Comparison of ENCODE assay signal across 23 mouse cellular contexts in genomic region chr9:57392892-57393291, GRCm38 (mm10). TPM values are rescaled to one million over a fixed set of nuclear protein-coding genes. Genes with fewer than 3 reads are reported as not detected.
DNase-seq lines count a peak whose midpoint lies in the region; ATAC-seq and TF ChIP-seq lines count a peak whose summit lies in the region.
"Had no signal": no experiment of that assay in that cellular context is flagged by ENCODE, and none has a peak within 500 bp of the region (broad histone marks: within the 10 kb centered on the region; RNA-seq: fewer than 3 reads in every experiment).

No protein-coding gene starts in this region.

- no peak overlapping the region for H3K4me2 ChIP-seq in lung, embryonic 14.5 days
- H3K4me2 ChIP-seq: embryonic facial prominence, embryonic 13.5 days; forebrain, embryonic 12.5 days; forebrain, embryonic 15.5 days; heart, embryonic 11.5 days; hindbrain, embryonic 12.5 days; hindbrain, embryonic 15.5 days had no signal

- H3K9me3 ChIP-seq in lung, embryonic 14.5 days (ENCODE audit: low read depth, low read length) = no peaks in the 10 kb centered on the region
- H3K9me3 ChIP-seq: embryonic facial prominence, embryonic 10.5 days; embryonic facial prominence, embryonic 13.5 days; forebrain, embryonic 12.5 days; forebrain, embryonic 15.5 days; hindbrain, embryonic 12.5 days; hindbrain, embryonic 15.5 days had no signal

- peak; percentile 12 for DNase-seq in heart, adult 11 months
- no peak for DNase-seq in heart, adult 2 months
- peak; percentile 19 for DNase-seq in lung, embryonic 14.5 days
- no peak for DNase-seq in lung, postnatal 10 days
- peak; percentile 36 for DNase-seq in yolk sac, embryonic 10.5 days (ENCODE audit: low spot score)
- DNase-seq: adrenal gland, postnatal 10 days; adrenal gland, postnatal 36 days; cerebellum, adult 11 months; cerebellum, adult 2 months; cerebellum, adult 9-11 months; cerebellum, postnatal 25 days; embryo, embryonic 11 days; gastrocnemius, postnatal 25 days had no signal

- no peak overlapping the region for H3K9ac ChIP-seq in heart, adult 2 months (ENCODE audit: low read depth, low read length)
- H3K9ac ChIP-seq in lung, embryonic 14.5 days = no peak overlapping the region
- H3K9ac ChIP-seq: embryonic facial prominence, embryonic 13.5 days; forebrain, embryonic 12.5 days; forebrain, embryonic 15.5 days; hindbrain, embryonic 12.5 days; hindbrain, embryonic 15.5 days had no signal

- no peak overlapping the region for H3K4me3 ChIP-seq in heart, adult 2 months
- H3K4me3 ChIP-seq in lung, embryonic 14.5 days (ENCODE audit: low read depth, low read length) = no peak overlapping the region
- H3K4me3 ChIP-seq: embryonic facial prominence, embryonic 10.5 days; embryonic facial prominence, embryonic 13.5 days; erythroblast, embryonic 14.5 days; forebrain, embryonic 12.5 days; forebrain, embryonic 15.5 days; hindbrain, embryonic 12.5 days; hindbrain, embryonic 15.5 days had no signal

- H3K79me2 ChIP-seq in heart, adult 2 months (replicated peaks; ENCODE audit: control insufficient read depth, insufficient read depth, low read length) = no peaks in the 10 kb centered on the region

- H3K27ac ChIP-seq in heart, adult 2 months = no peak overlapping the region
- H3K27ac ChIP-seq in lung, embryonic 14.5 days (ENCODE audit: low read depth) = no peak overlapping the region
- H3K27ac ChIP-seq: embryonic facial prominence, embryonic 10.5 days; embryonic facial prominence, embryonic 13.5 days; forebrain, embryonic 12.5 days; forebrain, embryonic 15.5 days; hindbrain, embryonic 12.5 days; hindbrain, embryonic 15.5 days had no signal

- no peak for ATAC-seq in lung, embryonic 14.5 days (ENCODE audit: insufficient read depth)
- no peak for ATAC-seq in megakaryocyte-erythroid progenitor cell, adult 5-6 weeks (replicated peaks; ENCODE audit: low FRiP score, low TSS enrichment, poor library complexity, severe bottlenecking)
- ATAC-seq: activated CD4-positive, CD25-positive, alpha-beta regulatory T cell, adult 4 months; forebrain, embryonic 15.5 days had no signal

- no peak for TF ChIP-seq POLR2A in heart, adult 2 months (IDR thresholded peaks at IDR 0.05; ENCODE audit: insufficient read depth, low read depth, low read length)

- TF ChIP-seq CTCF in heart, adult 2 months (IDR thresholded peaks at IDR 0.05) = no peak
- no peak for TF ChIP-seq CTCF in lung, embryonic 14.5 days (IDR thresholded peaks at IDR 0.05; ENCODE audit: low read depth)

- no peaks in the 10 kb centered on the region for H3K36me3 ChIP-seq in heart, adult 2 months (ENCODE audit: control insufficient read depth, insufficient read depth, low read length)
- H3K36me3 ChIP-seq in lung, embryonic 14.5 days (ENCODE audit: insufficient read depth) = no peaks in the 10 kb centered on the region
- H3K36me3 ChIP-seq: embryonic facial prominence, embryonic 10.5 days; embryonic facial prominence, embryonic 13.5 days; forebrain, embryonic 12.5 days; forebrain, embryonic 15.5 days; hindbrain, embryonic 12.5 days; hindbrain, embryonic 15.5 days had no signal

- no peaks in the 10 kb centered on the region; the same call in 1 of the 2 replicates for H3K4me1 ChIP-seq in heart, adult 2 months (ENCODE audit: control insufficient read depth, insufficient read depth, low read length)
- H3K4me1 ChIP-seq in lung, embryonic 14.5 days (ENCODE audit: insufficient read depth) = no peaks in the 10 kb centered on the region
- H3K4me1 ChIP-seq: embryonic facial prominence, embryonic 10.5 days; embryonic facial prominence, embryonic 13.5 days; forebrain, embryonic 12.5 days; forebrain, embryonic 15.5 days; hindbrain, embryonic 12.5 days; hindbrain, embryonic 15.5 days had no signal

- TF ChIP-seq EP300 in heart, adult 2 months (IDR thresholded peaks at IDR 0.05; ENCODE audit: insufficient read depth, low read depth, low read length) = no peak

- intact Hi-C loops in heart, adult 2 months (cut with DNase I) = no loop called here

- no peaks in the 10 kb centered on the region for H3K27me3 ChIP-seq in heart, adult 2 months (ENCODE audit: control insufficient read depth, insufficient read depth, low read length)
- H3K27me3 ChIP-seq in lung, embryonic 14.5 days (ENCODE audit: insufficient read depth, low read length) = no peaks in the 10 kb centered on the region
- H3K27me3 ChIP-seq: embryonic facial prominence, embryonic 13.5 days; forebrain, embryonic 12.5 days; forebrain, embryonic 15.5 days; hindbrain, embryonic 12.5 days; hindbrain, embryonic 15.5 days had no signal

- 87% methylated on average over 1 of the region's 1 CpGs for WGBS in heart, adult 2 months
- WGBS in lung, embryonic 14.5 days = 51% methylated on average over 1 of the region's 1 CpGs

RNA-seq across cellular contexts. Expression of gene Ppcdc, which starts 47.0 kb away (rescaled TPM):
- 1 to 10 TPM; 7.3 to 7.6 TPM for total RNA-seq in heart, adult 2 months (2021)
- 16.9 and 22.9 TPM in 2 replicates for polyA plus RNA-seq in heart, adult 2 months (2012; rRNA removed)
- 22.5 and 23.7 TPM in 2 replicates for polyA plus RNA-seq in lung, embryonic 14.5 days (2014; fragmentation: Nextera tagmentation; extraction: Ambion mirVana)
- total RNA-seq in megakaryocyte-erythroid progenitor cell, adult 5-6 weeks (2014; fragmentation: Nextera tagmentation) = 22.1 and 34.8 TPM in 2 replicates
- total RNA-seq in megakaryocyte-erythroid progenitor cell, adult 5-6 weeks (2017) = 10.5 and 13.9 TPM in 2 replicates

Comparison
In these comparisons a context has a peak if more than half of its experiments do, and no peak if none do; other contexts are left out.
1. DNase-seq: peak in heart, adult 11 months (single experiment), lung, embryonic 14.5 days (single experiment) and yolk sac, embryonic 10.5 days (single experiment); none in heart, adult 2 months (0 of 2) and lung, postnatal 10 days (single experiment).